14 mouse cellular contexts compared by ENCODE assay signal in genomic region chr5:23631490-23631889, GRCm38 (mm10). TPM values are rescaled to one million over a fixed set of nuclear protein-coding genes. Genes with fewer than 3 reads are reported as not detected.
DNase-seq lines count a peak whose midpoint lies in the region.
"Had no signal": no experiment of that assay in that cellular context is flagged by ENCODE, and none has a peak within 500 bp of the region (broad histone marks: within the 10 kb centered on the region; RNA-seq: fewer than 3 reads in every experiment).

No protein-coding gene starts in this region.

- DNase-seq in heart, adult 11 months, result peak; percentile 43
- DNase-seq in heart, adult 18-20 months, result no peak
- DNase-seq in T-cell, adult 2 months (ENCODE audit: low spot score), result peak; percentile 66
- peak; percentile 57 for DNase-seq in naive thymus-derived CD4-positive, alpha-beta T cell, adult 2 months (ENCODE audit: low read depth)
- peak; percentile 36 to 52 for DNase-seq in thymus, postnatal 36 days
- DNase-seq in urinary bladder, adult 2 months (ENCODE audit: low spot score), result no peak
- DNase-seq in right cerebral cortex, postnatal 14 days, result no peak
- DNase-seq in lung, postnatal 4 days, result no peak
- DNase-seq: cerebellum, adult 18-20 months; cerebellum, postnatal 25 days; embryo, embryonic 11 days; heart, postnatal 14 days; kidney, postnatal 4 days; liver, postnatal 0 days had no signal

RNA-seq across cellular contexts. Expression of gene Srpk2, which starts 52.9 kb away (rescaled TPM):
- 10 to 100 TPM; 37.8 to 44.2 TPM for total RNA-seq in heart, adult 18-20 months (2021)
- polyA plus RNA-seq in urinary bladder, adult 2 months (2012; rRNA removed), result 27.4 and 31.0 TPM in 2 replicates

Comparison
In these comparisons a context has a peak if more than half of its experiments do, and no peak if none do; other contexts are left out.
1. DNase-seq: peak in heart, adult 11 months (single experiment), T-cell, adult 2 months (single experiment), naive thymus-derived CD4-positive, alpha-beta T cell, adult 2 months (single experiment) and thymus, postnatal 36 days (2 of 2); none in heart, adult 18-20 months (0 of 2), urinary bladder, adult 2 months (single experiment), right cerebral cortex, postnatal 14 days (single experiment) and lung, postnatal 4 days (0 of 2).